9 mouse cellular contexts compared by ENCODE assay signal in genomic region chr12:108403957-108404356, GRCm38 (mm10). TPM values are rescaled to one million over a fixed set of nuclear protein-coding genes. Genes with fewer than 3 reads are reported as not detected.
DNase-seq lines count a peak whose midpoint lies in the region; ATAC-seq and TF ChIP-seq lines count a peak whose summit lies in the region.
"Had no signal": no experiment of that assay in that cellular context is flagged by ENCODE, and none has a peak within 500 bp of the region (broad histone marks: within the 10 kb centered on the region; RNA-seq: fewer than 3 reads in every experiment).

No protein-coding gene starts in this region.

- 0 out of 2 replicates have a peak, but pooled peaks have one; percentile 2 for TF ChIP-seq CTCF in heart, adult 2 months (IDR thresholded peaks at IDR 0.05)

- no peaks in the 10 kb centered on the region for H3K36me3 ChIP-seq in heart, adult 2 months (ENCODE audit: control insufficient read depth, insufficient read depth, low read length)
- no peaks in the 10 kb centered on the region for H3K36me3 ChIP-seq in heart, embryonic 12.5 days
- no peaks in the 10 kb centered on the region for H3K36me3 ChIP-seq in hindbrain, embryonic 12.5 days
- no peaks in the 10 kb centered on the region for H3K36me3 ChIP-seq in limb, embryonic 14.5 days (ENCODE audit: control insufficient read depth, insufficient read depth, low read length)
- no peaks in the 10 kb centered on the region for H3K36me3 ChIP-seq in forebrain, embryonic 12.5 days (replicated peaks)

- H3K9ac ChIP-seq in heart, adult 2 months (ENCODE audit: low read depth, low read length) = no peak overlapping the region
- no peak overlapping the region for H3K9ac ChIP-seq in heart, embryonic 12.5 days
- no peak overlapping the region for H3K9ac ChIP-seq in hindbrain, embryonic 12.5 days
- H3K9ac ChIP-seq in limb, embryonic 14.5 days (ENCODE audit: low read depth, low read length, severe bottlenecking) = no peak overlapping the region
- no peak overlapping the region for H3K9ac ChIP-seq in forebrain, embryonic 12.5 days

- intact Hi-C loops in heart, adult 2 months (cut with DNase I) = no loop called here

- ATAC-seq in heart, embryonic 12.5 days (ENCODE audit: insufficient number of reproducible peaks, low FRiP score) = no peak
- no peak for ATAC-seq in hindbrain, embryonic 12.5 days (ENCODE audit: low FRiP score)
- ATAC-seq in limb, embryonic 14.5 days (ENCODE audit: low FRiP score, low read depth) = peak; percentile 38; the same call in 1 of the 2 replicates
- no peak for ATAC-seq in forebrain, embryonic 12.5 days (ENCODE audit: low FRiP score)

- TF ChIP-seq EP300 in heart, adult 2 months (IDR thresholded peaks at IDR 0.05; ENCODE audit: insufficient read depth, low read depth, low read length) = no peak

- peak overlapping the region; percentile 30; the same call in 1 of the 2 replicates for H3K27ac ChIP-seq in heart, adult 2 months
- no peak overlapping the region for H3K27ac ChIP-seq in heart, embryonic 12.5 days (ENCODE audit: poor library complexity, severe bottlenecking)
- 0 out of 2 replicates have a peak overlapping the region, but pooled peaks have one; percentile 1 for H3K27ac ChIP-seq in hindbrain, embryonic 12.5 days
- peak overlapping the region; percentile 21 for H3K27ac ChIP-seq in limb, embryonic 14.5 days (replicated peaks; ENCODE audit: low read depth, low read length)
- H3K27ac ChIP-seq in forebrain, embryonic 12.5 days = no peak overlapping the region

- H3K9me3 ChIP-seq in heart, embryonic 12.5 days (replicated peaks) = no peaks in the 10 kb centered on the region
- no peaks in the 10 kb centered on the region for H3K9me3 ChIP-seq in hindbrain, embryonic 12.5 days (replicated peaks)
- H3K9me3 ChIP-seq in limb, embryonic 14.5 days (ENCODE audit: control insufficient read depth, low read length) = no peaks in the 10 kb centered on the region
- no peaks in the 10 kb centered on the region for H3K9me3 ChIP-seq in forebrain, embryonic 12.5 days

- H3K4me2 ChIP-seq in heart, embryonic 12.5 days = no peak overlapping the region
- no peak overlapping the region for H3K4me2 ChIP-seq in hindbrain, embryonic 12.5 days (replicated peaks)
- H3K4me2 ChIP-seq in limb, embryonic 14.5 days (replicated peaks; ENCODE audit: low read depth, low read length, severe bottlenecking) = no peak overlapping the region
- H3K4me2 ChIP-seq in forebrain, embryonic 12.5 days = no peak overlapping the region

- H3K27me3 ChIP-seq in heart, adult 2 months (ENCODE audit: control insufficient read depth, insufficient read depth, low read length) = no peaks in the 10 kb centered on the region
- 0 out of 2 replicates have a peak, but pooled peaks cover 3% of the 10 kb centered on the region for H3K27me3 ChIP-seq in heart, embryonic 12.5 days (replicated peaks)
- no peaks in the 10 kb centered on the region for H3K27me3 ChIP-seq in hindbrain, embryonic 12.5 days
- H3K27me3 ChIP-seq in limb, embryonic 14.5 days (ENCODE audit: control insufficient read depth, insufficient read depth, low read length) = no peaks in the 10 kb centered on the region
- no peaks in the 10 kb centered on the region; the same call in 1 of the 2 replicates for H3K27me3 ChIP-seq in forebrain, embryonic 12.5 days

- H3K79me2 ChIP-seq in heart, adult 2 months (replicated peaks; ENCODE audit: control insufficient read depth, insufficient read depth, low read length) = no peaks in the 10 kb centered on the region

- 52% methylated on average over 6 of the region's 6 CpGs for WGBS in heart, adult 2 months
- WGBS in heart, embryonic 12.5 days = 69% methylated on average over 6 of the region's 6 CpGs
- 60% methylated on average over 6 of the region's 6 CpGs for WGBS in hindbrain, embryonic 12.5 days
- 35% methylated on average over 6 of the region's 6 CpGs for WGBS in limb, embryonic 14.5 days
- 86% methylated on average over 6 of the region's 6 CpGs for WGBS in forebrain, embryonic 12.5 days

- TF ChIP-seq POLR2A in heart, adult 2 months (IDR thresholded peaks at IDR 0.05; ENCODE audit: insufficient read depth, low read depth, low read length) = no peak
- no peak for TF ChIP-seq POLR2A in limb, embryonic 14.5 days (IDR thresholded peaks at IDR 0.05; ENCODE audit: borderline replicate concordance, extremely low read depth, insufficient read depth, insufficient read length)

- DNase-seq in heart, adult 2 months = peak; percentile 51 to 71
- peak; percentile 73 for DNase-seq in adrenal gland, postnatal 14 days
- peak; percentile 64 for DNase-seq in limb, embryonic 14.5 days (ENCODE audit: low spot score)
- DNase-seq in cerebellum, postnatal 36 days = no peak
- DNase-seq in thymus, postnatal 25 days = no peak

- no peak overlapping the region for H3K4me3 ChIP-seq in heart, adult 2 months
- no peak overlapping the region for H3K4me3 ChIP-seq in heart, embryonic 12.5 days
- no peak overlapping the region for H3K4me3 ChIP-seq in hindbrain, embryonic 12.5 days
- no peak overlapping the region for H3K4me3 ChIP-seq in limb, embryonic 14.5 days (replicated peaks; ENCODE audit: low read length)
- no peak overlapping the region for H3K4me3 ChIP-seq in forebrain, embryonic 12.5 days (replicated peaks)
- H3K4me3 ChIP-seq: erythroblast, embryonic 14.5 days had no signal

- peaks cover 4% of the 10 kb centered on the region for H3K4me1 ChIP-seq in heart, adult 2 months (ENCODE audit: control insufficient read depth, insufficient read depth, low read length)
- peaks cover 20% of the 10 kb centered on the region for H3K4me1 ChIP-seq in heart, embryonic 12.5 days (replicated peaks)
- peaks cover 10% of the 10 kb centered on the region for H3K4me1 ChIP-seq in hindbrain, embryonic 12.5 days
- H3K4me1 ChIP-seq in limb, embryonic 14.5 days (ENCODE audit: control insufficient read depth, insufficient read depth, low read length) = peaks cover 16% of the 10 kb centered on the region
- H3K4me1 ChIP-seq in forebrain, embryonic 12.5 days = peaks cover 16% of the 10 kb centered on the region

RNA-seq across cellular contexts. Expression of gene Eml1, which starts 33.2 kb away (rescaled TPM):
- total RNA-seq in heart, adult 2 months (2021) = 10 to 100 TPM; 73.5 to 84.7 TPM
- 68.7 and 112 TPM in 2 replicates for polyA plus RNA-seq in heart, adult 2 months (2012; rRNA removed)
- polyA plus RNA-seq in heart, embryonic 12.5 days (2016; fragmentation: Nextera tagmentation; extraction: Ambion mirVana) = 49.5 and 54.6 TPM in 2 replicates
- 32.9 and 38.8 TPM in 2 replicates for total RNA-seq in adrenal gland, postnatal 14 days (2021)
- 71.8 and 73.0 TPM in 2 replicates for polyA plus RNA-seq in hindbrain, embryonic 12.5 days (2016; fragmentation: Nextera tagmentation; extraction: Ambion mirVana)
- polyA plus RNA-seq in limb, embryonic 14.5 days (2012; rRNA removed) = 36.3 and 38.4 TPM in 2 replicates
- 44.4 and 48.2 TPM in 2 replicates for polyA plus RNA-seq in limb, embryonic 14.5 days (2014; fragmentation: Nextera tagmentation; extraction: Ambion mirVana)
- 82.4 and 83.0 TPM in 2 replicates for polyA plus RNA-seq in forebrain, embryonic 12.5 days (2016; fragmentation: Nextera tagmentation; extraction: Ambion mirVana)

Comparison
In these comparisons a context has a peak if more than half of its experiments do, and no peak if none do; other contexts are left out.
1. H3K27ac ChIP-seq: peak in heart, adult 2 months (single experiment), hindbrain, embryonic 12.5 days (single experiment) and limb, embryonic 14.5 days (single experiment); none in heart, embryonic 12.5 days (single experiment) and forebrain, embryonic 12.5 days (single experiment).
2. DNase-seq: peak in heart, adult 2 months (2 of 2), adrenal gland, postnatal 14 days (single experiment) and limb, embryonic 14.5 days (single experiment); none in cerebellum, postnatal 36 days (0 of 2) and thymus, postnatal 25 days (single experiment).